Mouse (Mus musculus) megakaryocyte-erythroid progenitor cell, adult 5-6 weeks (primary cell): ENCODE measurements at regions not wholly inside any gene's neighbourhood (a gene's known extent, or its start where the extent isn't known, plus 50 kb on each side); places are given as distances from the start of the nearest gene placed in this dataset.

Experiments used
- ATAC-seq: replicated peaks from 2 replicates; pipeline ENCODE4 v1.8.0; 2016; ENCODE audit warnings: mild to moderate bottlenecking, inconsistent platforms; ENCODE audit not compliant: severe bottlenecking, poor library complexity, low FRiP score, low TSS enrichment

DNA sequence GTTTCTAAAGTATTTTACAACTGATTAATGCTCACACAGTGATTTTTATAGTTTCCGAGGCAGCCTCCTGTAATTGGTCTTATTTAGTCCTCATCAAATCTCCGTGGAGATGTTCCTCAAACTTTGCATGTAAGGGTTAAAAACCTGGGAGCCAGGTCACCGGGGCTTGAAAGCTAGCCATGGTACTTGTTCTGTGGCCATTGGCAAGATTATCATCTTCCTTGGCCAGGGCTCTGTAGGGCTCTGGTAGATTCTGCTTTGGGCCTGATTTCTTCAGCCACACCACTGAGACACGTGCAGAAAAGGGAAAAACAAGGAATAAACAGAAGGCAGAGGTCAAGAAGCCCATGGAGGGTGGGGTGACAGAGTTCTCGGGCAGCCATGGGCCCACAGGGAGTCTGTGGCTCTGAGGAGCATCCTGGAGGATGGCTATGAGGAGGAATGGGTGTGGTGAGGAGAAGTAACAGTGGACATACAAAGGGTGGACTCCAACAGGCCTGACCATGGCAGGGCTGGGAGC, 50.7 kb upstream of the Eps8l3 start:
- ATAC-seq, result no peak

DNA sequence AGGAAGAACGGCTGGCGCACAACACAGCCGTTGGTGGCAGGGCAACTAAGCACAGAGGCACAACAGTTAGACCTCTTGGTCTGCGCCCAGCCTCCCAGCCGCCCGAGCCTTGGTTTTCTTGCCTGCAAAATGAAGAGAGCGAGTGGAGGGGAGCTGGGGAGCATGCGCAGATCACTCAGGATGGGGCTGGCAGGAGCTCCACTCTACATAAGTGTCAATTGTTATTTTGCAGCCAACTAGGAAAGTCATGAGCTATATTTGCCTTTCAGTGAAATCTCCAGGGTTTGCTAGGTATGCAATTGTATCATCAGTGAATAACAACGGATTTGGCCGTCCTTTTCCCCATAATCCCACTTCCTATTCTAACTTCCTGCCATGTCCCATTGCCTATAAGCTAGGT, 51.6 kb upstream of the Eps8l3 start:
- no peak for ATAC-seq

DNA sequence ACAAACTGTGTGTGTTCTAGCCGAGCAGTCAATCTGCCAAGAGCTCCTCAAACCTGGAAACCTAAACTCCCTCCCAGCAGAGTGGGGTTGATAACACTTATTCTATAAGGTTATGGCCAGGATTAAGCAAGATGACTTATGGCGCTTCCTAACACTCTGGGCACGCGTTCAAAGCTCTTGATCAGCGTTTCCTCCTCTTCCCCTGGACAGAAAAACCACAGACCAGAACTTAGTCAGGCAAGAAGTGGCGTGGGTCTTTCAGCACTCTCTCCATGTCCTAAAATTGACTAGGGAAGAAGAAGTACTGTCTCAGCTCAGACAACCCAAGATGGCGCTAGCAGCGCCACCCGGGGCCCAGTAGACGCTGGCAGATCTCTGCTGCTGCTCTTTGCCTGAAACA, 52.7 kb upstream of the Eps8l3 start:
- ATAC-seq, result no peak

DNA sequence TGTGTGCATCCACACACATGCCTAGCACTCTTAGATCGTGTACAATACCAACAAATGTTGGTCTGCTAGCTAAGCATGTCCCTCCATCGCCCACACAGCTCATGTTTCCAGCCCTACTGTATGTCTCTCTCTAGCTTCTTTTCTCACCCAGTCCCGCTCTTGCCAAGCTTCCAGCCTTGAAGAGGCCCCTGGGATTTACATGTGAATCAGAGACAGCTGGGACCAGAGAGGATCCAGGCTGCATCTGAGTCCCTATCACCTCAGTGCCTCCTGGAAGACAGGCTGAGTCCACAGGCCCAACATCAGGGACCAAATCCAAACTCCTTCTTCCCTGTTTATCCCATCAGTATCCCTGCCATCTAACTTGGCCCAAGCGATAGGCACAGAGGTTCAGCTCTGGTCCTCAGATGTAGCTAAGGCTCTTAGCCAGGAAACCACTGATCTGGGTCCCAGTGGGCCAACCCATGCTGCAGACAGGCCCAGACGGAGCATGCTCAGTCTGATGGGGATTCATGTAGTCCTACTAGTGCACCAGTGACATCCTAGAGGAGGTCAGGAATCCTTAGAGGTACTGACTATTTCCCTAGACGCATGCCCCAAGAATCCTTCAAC, 53.3 kb upstream of the Eps8l3 start:
- ATAC-seq, result no peak

DNA sequence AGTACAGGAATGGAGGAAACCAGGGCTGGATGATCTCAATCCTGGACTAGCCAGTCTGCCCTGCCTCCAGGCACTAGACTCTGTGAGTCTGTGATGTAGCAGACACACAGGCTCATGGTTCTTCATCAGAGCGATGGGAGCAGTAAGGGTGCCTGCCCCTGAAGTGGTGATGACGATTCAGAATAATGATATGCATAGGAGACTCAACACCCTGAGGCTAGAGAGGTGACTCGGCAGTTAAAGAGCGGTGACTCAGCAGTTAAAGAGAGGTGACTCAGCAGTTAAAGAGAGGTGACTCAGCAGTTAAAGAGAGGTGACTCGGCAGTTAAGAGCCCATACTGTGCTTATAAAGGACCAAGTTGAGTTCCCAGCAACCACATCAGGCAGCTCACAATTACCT, 53.9 kb upstream of the Eps8l3 start:
- ATAC-seq, result no peak

DNA sequence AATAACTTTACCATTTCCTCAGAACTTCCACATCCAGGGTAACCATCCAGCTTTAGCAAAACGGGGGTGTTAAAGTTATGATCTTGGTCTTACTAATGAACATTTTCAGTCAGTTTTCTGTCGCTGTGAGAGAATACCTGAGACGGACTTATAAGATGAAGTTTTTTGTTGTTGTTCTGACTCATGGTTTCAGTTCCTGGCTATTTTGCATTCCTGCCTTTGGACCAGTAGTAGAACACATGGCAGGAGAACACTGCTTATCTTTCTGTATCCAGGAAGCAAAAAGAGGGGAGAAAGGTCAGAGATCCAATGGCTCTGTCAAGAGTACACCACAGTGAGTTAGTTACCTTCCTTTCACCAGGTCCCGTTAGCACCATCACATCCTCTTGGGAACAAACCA, 54.5 kb upstream of the Eps8l3 start:
- ATAC-seq, result no peak

DNA sequence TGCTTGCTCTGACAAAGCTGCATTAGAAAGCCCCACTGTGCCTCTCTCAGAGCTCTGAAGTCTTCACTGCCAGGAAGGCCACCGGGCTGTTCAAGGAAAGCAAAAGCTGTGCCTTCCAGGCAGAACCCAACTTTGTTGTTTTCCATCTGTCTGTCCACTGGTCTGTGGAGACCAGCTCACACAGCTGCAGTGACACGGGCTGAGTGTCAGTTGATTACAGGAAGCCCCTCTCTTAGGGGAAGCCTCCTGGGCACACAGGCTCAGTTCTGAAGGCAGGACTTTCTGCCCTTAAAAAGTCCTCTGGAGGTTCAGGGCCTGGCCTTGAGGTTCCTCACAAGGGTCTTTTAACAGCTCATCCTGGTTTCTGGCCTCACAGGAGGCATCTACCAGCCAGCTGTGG, 55.1 kb upstream of the Eps8l3 start:
- ATAC-seq, result no peak

DNA sequence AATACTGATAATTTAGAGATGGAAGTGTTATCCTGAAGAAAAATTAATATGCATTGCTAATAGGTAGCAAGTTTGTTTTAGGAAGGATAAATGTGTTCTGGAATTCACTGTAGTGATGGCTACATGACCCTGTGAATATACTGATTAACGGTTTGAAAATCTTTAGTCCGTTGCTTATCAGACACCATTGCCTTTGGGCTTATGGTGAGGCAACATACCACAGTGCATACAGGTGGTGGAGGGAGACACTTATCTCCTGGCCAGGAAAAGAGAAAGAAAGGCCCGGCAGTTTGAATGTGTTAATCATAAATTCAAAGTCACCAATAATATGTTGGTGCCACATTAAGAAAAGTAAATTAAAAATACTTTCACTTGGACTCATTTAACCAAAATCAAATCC, 57.4 kb upstream of the Eps8l3 start:
- ATAC-seq, result peak; percentile 42; the same call in 1 of the 2 replicates

DNA sequence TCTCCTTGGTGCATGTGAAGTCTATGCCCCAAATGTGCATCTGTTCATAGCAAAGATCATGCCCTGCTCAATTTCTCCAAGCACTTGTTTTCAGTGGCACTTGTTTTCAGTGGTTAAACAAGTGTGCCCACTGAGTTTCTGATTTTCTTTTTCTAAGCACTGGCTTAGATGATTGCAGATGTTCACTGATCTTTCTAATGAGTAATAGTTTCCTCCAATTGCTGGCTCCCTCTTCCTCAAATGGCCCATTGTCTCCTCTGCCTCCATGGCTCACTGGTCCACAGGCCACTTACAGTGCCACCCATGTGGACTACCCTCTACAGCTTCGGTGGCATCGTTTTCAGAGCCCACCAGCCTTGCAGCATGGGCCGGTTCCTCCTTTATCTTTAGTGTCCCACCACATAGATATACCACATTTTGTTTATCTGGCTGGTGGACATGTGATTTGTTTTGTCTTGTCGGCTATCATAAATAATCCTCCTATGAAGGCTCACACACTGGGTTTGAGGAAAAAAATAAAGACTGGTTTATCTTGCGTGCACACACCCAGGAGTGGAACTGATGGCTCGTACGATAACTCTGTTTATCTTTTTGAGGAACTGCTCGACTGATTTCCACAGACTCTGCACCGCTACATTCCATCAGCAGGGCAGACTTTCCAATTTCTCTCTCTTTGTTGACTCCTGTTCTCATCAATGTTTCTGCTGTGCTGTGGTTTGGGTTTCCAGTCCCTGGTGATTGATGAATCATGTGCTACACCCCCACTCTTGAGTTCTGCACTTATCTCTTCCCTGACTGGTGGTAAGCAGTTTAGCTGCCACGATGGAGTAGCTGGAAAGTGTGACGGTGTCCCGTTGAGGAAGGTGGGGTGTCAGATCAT, 58.2 kb upstream of the Eps8l3 start:
- peak; percentile 60 for ATAC-seq

DNA sequence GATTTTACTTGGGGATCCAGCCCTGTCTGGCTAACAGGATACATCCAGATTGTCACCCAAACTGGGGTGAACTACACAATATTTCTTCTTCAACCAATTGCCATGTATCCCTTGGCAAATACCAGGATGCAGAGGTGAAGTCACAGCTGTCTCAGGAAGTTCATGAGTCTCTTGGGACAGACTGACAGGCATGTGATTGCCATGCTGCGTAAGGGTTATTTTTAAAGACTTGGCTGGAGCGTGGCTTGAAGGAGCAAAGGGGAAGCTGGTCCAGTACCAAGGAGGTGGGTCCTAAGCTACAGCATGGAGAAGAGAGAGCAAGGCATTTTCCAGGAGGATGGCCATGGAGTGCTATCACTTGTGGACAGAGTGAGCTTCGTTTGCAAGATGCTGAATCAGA, 55.8 kb upstream of the Csf1 start:
- no peak for ATAC-seq

DNA sequence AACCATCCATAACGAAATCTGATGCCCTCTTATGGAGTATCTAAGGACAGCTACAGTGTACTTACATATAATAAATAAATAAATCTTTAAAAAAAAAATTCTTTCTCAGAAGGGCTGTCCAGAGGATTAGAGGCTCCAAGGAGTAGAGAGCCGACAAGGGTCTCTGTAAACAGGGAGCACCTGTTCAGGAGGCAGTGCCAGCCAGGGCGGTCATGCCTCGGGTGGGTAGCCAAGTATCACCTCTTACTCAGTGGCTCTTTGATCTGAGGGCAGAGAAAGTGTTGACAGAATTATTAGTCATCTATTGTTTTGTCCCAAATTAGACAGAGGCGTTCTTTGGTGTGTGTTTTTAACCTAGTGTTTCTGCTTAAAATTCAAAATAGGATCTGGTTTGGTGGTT, 54.0 kb upstream of the Csf1 start:
- ATAC-seq, result no peak

DNA sequence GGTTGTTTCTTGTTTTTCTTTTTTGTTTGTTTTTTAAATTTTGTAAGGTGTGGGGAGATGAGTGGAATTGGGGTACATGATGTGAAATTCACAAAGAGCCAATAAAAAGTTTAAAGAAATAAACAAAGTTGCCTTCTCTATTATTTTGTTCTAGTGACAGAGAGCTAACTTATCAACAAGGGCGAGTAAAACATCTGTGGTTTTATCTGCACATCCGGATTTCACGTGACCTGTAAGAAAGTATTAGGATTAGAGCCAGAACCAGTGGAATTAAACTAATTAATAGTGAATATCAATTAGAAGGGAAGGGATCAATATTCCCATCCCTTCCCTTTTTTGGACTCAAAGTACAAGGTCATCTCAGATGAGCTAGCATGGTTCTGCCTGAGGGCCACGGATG, 52.6 kb upstream of the Csf1 start:
- no peak; the same call in 1 of the 2 replicates for ATAC-seq

DNA sequence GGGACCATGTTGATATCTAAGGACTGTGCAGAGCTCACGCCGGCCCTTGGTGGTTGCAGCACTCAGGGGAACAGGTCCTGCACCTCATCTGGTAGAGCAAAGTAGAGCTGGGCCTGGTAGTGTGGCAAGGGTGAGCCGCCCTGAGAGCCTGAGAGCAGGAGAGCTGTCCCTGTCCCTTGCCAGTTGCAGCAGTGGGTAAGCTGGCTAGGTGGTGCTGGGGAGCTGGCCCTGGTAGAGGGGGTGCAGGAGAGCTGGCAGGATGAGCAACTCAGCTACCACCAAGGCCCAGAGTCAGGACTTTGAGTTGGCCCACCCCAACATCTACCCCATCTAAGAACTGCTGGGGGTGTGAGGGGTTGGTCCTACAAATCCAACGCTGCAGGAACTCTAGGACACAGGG, 52.1 kb upstream of the Csf1 start:
- peak; percentile 69 for ATAC-seq

DNA sequence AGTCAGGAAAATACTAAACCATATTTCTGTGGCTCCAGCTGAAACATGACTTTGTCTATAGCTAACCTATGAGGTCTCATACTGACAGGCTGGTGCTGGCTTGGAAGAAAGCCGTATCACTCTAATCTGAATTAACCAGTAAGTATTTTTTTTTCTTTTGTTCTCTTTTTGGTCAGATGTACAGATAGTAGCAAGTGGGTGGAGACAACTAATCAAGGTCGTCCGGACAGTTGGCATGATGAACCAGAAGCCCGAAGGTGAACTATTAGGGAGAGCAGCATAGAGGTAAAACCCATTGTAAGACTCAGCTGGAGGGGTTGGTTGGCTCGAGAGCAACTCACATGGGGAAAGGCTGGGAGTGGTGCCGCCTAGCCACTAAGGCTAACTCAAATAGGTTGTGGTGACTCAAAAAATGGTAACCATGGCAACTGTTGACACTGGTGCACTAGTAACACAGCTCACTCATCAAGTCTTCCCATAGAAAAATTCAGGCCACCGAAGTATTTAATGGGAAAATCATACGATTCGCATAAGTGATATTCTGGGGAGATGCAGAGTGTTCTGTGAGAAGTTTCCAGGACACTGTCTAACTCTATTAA, 50.3 kb upstream of the Csf1 start:
- ATAC-seq, result 0 out of 2 replicates have a peak, but pooled peaks have one; percentile 37
